Mouse (Mus musculus) liver, embryonic 14.5 days (tissue): Measurements from ENCODE around the gene Hectd4.

Experiments used
- CTCF ChIP-seq: IDR thresholded peaks from 2 replicates; pipeline ENCODE4 v1.5.1; 2016; ENCODE audit warnings: antibody characterized with exemption, low read depth, control low read depth
- EP300 ChIP-seq: IDR thresholded peaks from 2 replicates; pipeline ENCODE4 v1.6.1; 2016; ENCODE audit warnings: antibody characterized with exemption, low read depth

DNA sequence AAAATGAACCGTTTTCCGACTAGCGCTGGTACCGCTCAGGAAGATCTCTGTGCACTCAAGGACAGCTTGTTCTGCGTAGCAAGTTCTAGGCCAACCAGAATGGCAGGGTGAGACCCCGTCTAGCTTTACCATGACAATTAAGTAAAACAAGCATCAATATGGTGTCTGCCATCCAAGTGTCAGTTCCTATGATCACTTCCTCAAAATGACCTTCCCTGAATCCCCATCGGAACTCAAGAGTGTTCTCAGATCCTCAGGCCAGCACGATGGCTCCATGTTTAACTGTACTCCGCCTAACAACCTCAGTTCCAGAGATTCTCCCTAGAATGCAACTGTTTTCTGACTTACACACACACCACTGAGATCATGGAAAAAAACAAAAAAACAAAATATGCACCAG, 31.8 kb upstream of the Hectd4 start:
- TF ChIP-seq CTCF (no peak), EP300 (no peak)
